Comparison of ENCODE assay signal across 29 mouse cellular contexts in the genomic region with DNA sequence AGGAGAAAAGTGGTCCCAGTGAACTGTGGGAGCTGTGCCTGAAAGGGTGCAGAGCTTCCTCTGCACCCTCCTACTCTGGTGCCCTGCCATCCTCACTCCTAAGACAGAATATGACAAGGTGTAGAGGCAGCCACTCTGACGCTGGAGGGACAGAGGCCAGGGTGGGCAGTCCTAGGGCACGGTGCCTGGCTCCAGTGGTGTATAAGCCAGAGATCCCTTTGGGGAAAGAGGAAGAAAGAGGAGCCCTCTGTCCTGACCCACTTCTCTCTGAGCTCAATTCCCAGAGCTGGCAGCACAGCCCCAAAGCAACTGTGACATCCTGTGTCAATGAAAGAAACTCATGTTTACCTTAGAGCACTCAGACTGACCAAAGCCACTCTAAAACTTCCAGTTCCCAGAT. TPM values are rescaled to one million over a fixed set of nuclear protein-coding genes. Genes with fewer than 3 reads are reported as not detected.
DNase-seq lines count a peak whose midpoint lies in the region; ATAC-seq and TF ChIP-seq lines count a peak whose summit lies in the region.
"Had no signal": no experiment of that assay in that cellular context is flagged by ENCODE, and none has a peak within 500 bp of the region (broad histone marks: within the 10 kb centered on the region; RNA-seq: fewer than 3 reads in every experiment).

No protein-coding gene starts in this region.

- no peak overlapping the region for H3K4me2 ChIP-seq in lung, postnatal 0 days (replicated peaks; ENCODE audit: low read depth, low read length)
- H3K4me2 ChIP-seq: embryonic facial prominence, embryonic 15.5 days; forebrain, embryonic 13.5 days; limb, embryonic 12.5 days; lung, embryonic 15.5 days; midbrain, embryonic 12.5 days; neural tube, embryonic 12.5 days had no signal

- TF ChIP-seq EP300 in lung, postnatal 0 days (IDR thresholded peaks at IDR 0.05) = no peak

- H3K27ac ChIP-seq in gastrocnemius, adult 2 months = peak overlapping the region; percentile 51; the same call in 1 of the 2 replicates
- no peak overlapping the region for H3K27ac ChIP-seq in lung, postnatal 0 days (ENCODE audit: low read length)
- H3K27ac ChIP-seq: embryonic facial prominence, embryonic 10.5 days; embryonic facial prominence, embryonic 15.5 days; forebrain, embryonic 13.5 days; heart, embryonic 10.5 days; limb, embryonic 12.5 days; lung, embryonic 15.5 days; midbrain, embryonic 12.5 days; neural tube, embryonic 12.5 days had no signal

- no peaks in the 10 kb centered on the region for H3K36me3 ChIP-seq in lung, postnatal 0 days (ENCODE audit: insufficient read depth, low read length)
- H3K36me3 ChIP-seq: embryonic facial prominence, embryonic 15.5 days; heart, embryonic 10.5 days; lung, embryonic 15.5 days; midbrain, embryonic 12.5 days; neural tube, embryonic 12.5 days had no signal

- intact Hi-C loops in gastrocnemius, adult 2 months (cut with DNase I) = no loop called here
- intact Hi-C loops in gastrocnemius, postnatal 36 days (cut with DNase I) = no loop called here

- no peak for TF ChIP-seq CTCF in gastrocnemius, adult 2 months (IDR thresholded peaks at IDR 0.05)
- TF ChIP-seq CTCF in lung, postnatal 0 days (IDR thresholded peaks at IDR 0.05) = no peak

- no peaks in the 10 kb centered on the region for H3K27me3 ChIP-seq in lung, postnatal 0 days (replicated peaks; ENCODE audit: insufficient read depth, low read length)
- H3K27me3 ChIP-seq: embryonic facial prominence, embryonic 15.5 days; forebrain, embryonic 13.5 days; limb, embryonic 12.5 days; lung, embryonic 15.5 days; midbrain, embryonic 12.5 days; neural tube, embryonic 12.5 days had no signal

- H3K9ac ChIP-seq in lung, postnatal 0 days (replicated peaks; ENCODE audit: low read depth) = no peak overlapping the region
- H3K9ac ChIP-seq: embryonic facial prominence, embryonic 15.5 days; forebrain, embryonic 13.5 days; limb, embryonic 12.5 days; lung, embryonic 15.5 days; midbrain, embryonic 12.5 days; neural tube, embryonic 12.5 days had no signal

- peak; percentile 63 for ATAC-seq in lung, postnatal 0 days
- ATAC-seq: CD4-positive, CD25-positive, alpha-beta regulatory T cell, adult 4 months; forebrain, embryonic 13.5 days; intestine, postnatal 0 days had no signal

- peak; percentile 77 for DNase-seq in gastrocnemius, adult 2 months
- DNase-seq in gastrocnemius, postnatal 36 days = no peak
- peak; percentile 37 for DNase-seq in lung, postnatal 0 days (ENCODE audit: low spot score)
- no peak for DNase-seq in lung, postnatal 25 days (ENCODE audit: low spot score)
- DNase-seq in gastrocnemius, postnatal 25 days = peak; percentile 32
- DNase-seq in adrenal gland, adult 18-20 months (ENCODE audit: low spot score in 2 of 2) = no peak
- DNase-seq in heart, adult 18-20 months = no peak
- DNase-seq: adrenal gland, adult 8-10 months; cerebellum, adult 2 months; cerebellum, postnatal 14 days; heart, postnatal 36 days; kidney, adult 9 months; kidney, postnatal 10 days; layer of hippocampus, adult 9-11 months; lung, postnatal 4 days; thymus, postnatal 4 days had no signal

- H3K4me3 ChIP-seq in gastrocnemius, adult 2 months = no peak overlapping the region
- H3K4me3 ChIP-seq in lung, postnatal 0 days (ENCODE audit: low read depth, low read length) = no peak overlapping the region
- H3K4me3 ChIP-seq: embryonic facial prominence, embryonic 10.5 days; embryonic facial prominence, embryonic 15.5 days; forebrain, embryonic 13.5 days; heart, embryonic 10.5 days; limb, embryonic 12.5 days; lung, embryonic 15.5 days; megakaryocyte, embryonic 14.5 days; midbrain, embryonic 12.5 days; myocyte; neural tube, embryonic 12.5 days had no signal

- WGBS in lung, postnatal 0 days = 62% methylated on average over 2 of the region's 2 CpGs

- H3K9me3 ChIP-seq in lung, postnatal 0 days (ENCODE audit: low read length) = no peaks in the 10 kb centered on the region
- H3K9me3 ChIP-seq: embryonic facial prominence, embryonic 10.5 days; embryonic facial prominence, embryonic 15.5 days; forebrain, embryonic 13.5 days; heart, embryonic 10.5 days; limb, embryonic 12.5 days; lung, embryonic 15.5 days; megakaryocyte, embryonic 14.5 days; midbrain, embryonic 12.5 days; neural tube, embryonic 12.5 days had no signal

- H3K4me1 ChIP-seq in lung, postnatal 0 days (ENCODE audit: insufficient read depth, low read depth, low read length) = peaks cover 5% of the 10 kb centered on the region; the same call in 1 of the 2 replicates
- H3K4me1 ChIP-seq: megakaryocyte, embryonic 14.5 days; neural tube, embryonic 12.5 days had no signal

RNA-seq across cellular contexts. Expression of gene Dlg5, which starts 19.4 kb away (rescaled TPM):
- 1 to 10 TPM; 5.5 to 7.8 TPM for total RNA-seq in gastrocnemius, adult 2 months (2021)
- 1 to 10 TPM; 4.3 to 4.5 TPM for total RNA-seq in gastrocnemius, postnatal 36 days (2021)
- 5.7 and 6.0 TPM in 2 replicates for polyA plus RNA-seq in lung, postnatal 0 days (2015; fragmentation: Nextera tagmentation; extraction: Ambion mirVana)
- 1 to 10 TPM; 6.7 to 7.0 TPM for total RNA-seq in gastrocnemius, postnatal 25 days (2021)
- total RNA-seq in adrenal gland, adult 18-20 months (2021) = 10 to 100 TPM; 35.7 to 51.6 TPM
- total RNA-seq in heart, adult 18-20 months (2021) = 1 to 10 TPM; 6.8 to 8.0 TPM
- total RNA-seq: granulocyte monocyte progenitor cell, adult 5-6 weeks had no signal

Comparison
In these comparisons a context has a peak if more than half of its experiments do, and no peak if none do; other contexts are left out.
1. DNase-seq: peak in gastrocnemius, adult 2 months (single experiment), lung, postnatal 0 days (single experiment) and gastrocnemius, postnatal 25 days (single experiment); none in gastrocnemius, postnatal 36 days (0 of 2), lung, postnatal 25 days (single experiment), adrenal gland, adult 18-20 months (0 of 2) and heart, adult 18-20 months (0 of 2).
2. RNA of gene Dlg5, which starts 19.4 kb away (total RNA-seq): 35.7 to 51.6 TPM in adrenal gland, adult 18-20 months; 6.8 to 8.0 TPM in heart, adult 18-20 months, 5.5 to 7.8 TPM in gastrocnemius, adult 2 months, 6.7 to 7.0 TPM in gastrocnemius, postnatal 25 days and 4.3 to 4.5 TPM in gastrocnemius, postnatal 36 days; every median in the first group is over 4 times any median in the second.